Mouse (Mus musculus) hindbrain, embryonic 11.5 days (tissue): ENCODE data around the gene Arid1b. TPM values are rescaled to one million over a fixed set of nuclear protein-coding genes. Genes with fewer than 3 reads are reported as not detected.

Experiments
- ATAC-seq: fragments of 200-750 bp; cut with Nextera tagmentation; 2 replicates; pipeline ENCODE4 v1.8.0; 2017; ENCODE audit warnings: mild to moderate bottlenecking, moderate TSS enrichment, moderate library complexity; ENCODE audit not compliant: low FRiP score
- DNase-seq: peaks from one replicate; pipeline ENCODE4 v3.0.0-alpha.2; 2015; ENCODE audit warnings: low spot score
- H3K27ac ChIP-seq: fragments of 300-500 bp; sonication (generic); 2 replicates; pipeline ENCODE4 v1.5.1; 2014; ENCODE audit warnings: mild to moderate bottlenecking, low read depth, low read length
- H3K27me3 ChIP-seq: fragments of 300-500 bp; sonication (generic); 2 replicates; pipeline ENCODE4 v1.6.1; 2014; ENCODE audit warnings: mild to moderate bottlenecking, low read length, moderate library complexity, mixed read lengths; ENCODE audit not compliant: control insufficient read depth, insufficient read depth
- H3K36me3 ChIP-seq: fragments of 300-500 bp; sonication (generic); 2 replicates; pipeline ENCODE4 v1.6.1; 2014; ENCODE audit warnings: mild to moderate bottlenecking, low read length, moderate library complexity, mixed read lengths; ENCODE audit not compliant: control insufficient read depth, insufficient read depth
- H3K4me1 ChIP-seq: fragments of 300-500 bp; sonication (generic); replicated peaks from 2 replicates; pipeline ENCODE4 v1.6.1; 2014; ENCODE audit warnings: low read length, mixed read lengths; ENCODE audit not compliant: control insufficient read depth, insufficient read depth
- H3K4me2 ChIP-seq: fragments of 300-500 bp; sonication (generic); replicated peaks from 2 replicates; pipeline ENCODE4 v1.6.1; 2014; ENCODE audit warnings: mild to moderate bottlenecking, low read depth, low read length
- H3K4me3 ChIP-seq: fragments of 300-500 bp; sonication (generic); 2 replicates; pipeline ENCODE4 v1.5.1; 2014; ENCODE audit warnings: low read depth, low read length
- H3K9ac ChIP-seq: fragments of 300-500 bp; sonication (generic); 2 replicates; pipeline ENCODE4 v1.6.1; 2014; ENCODE audit warnings: low read depth, low read length
- H3K9me3 ChIP-seq: fragments of 300-500 bp; sonication (generic); 2 replicates; pipeline ENCODE4 v1.6.1; 2016; ENCODE audit warnings: low read length; ENCODE audit not compliant: control insufficient read depth
- WGBS: fragments of 180-500 bp; shearing (Covaris S2); extraction: QIAGEN DNeasy Blood & Tissue Kit; methylation state at CpG from one replicate; pipeline ENCODE4 v1.1.7; 2014; 5-methylcytosine and 5-hydroxymethylcytosine counted together
- polyA plus RNA-seq: library from polyadenylated mRNA; unstranded; fragments of >200 nt; fragmentation: Nextera tagmentation; extraction: Ambion mirVana; gene quantifications from 2 replicates; pipeline ENCODE4 v1.2.1, GENCODE M21; 2014

Gene Arid1b
- polyA plus RNA-seq, 1 experiment from 2014 or later = 18.6 TPM

DNA sequence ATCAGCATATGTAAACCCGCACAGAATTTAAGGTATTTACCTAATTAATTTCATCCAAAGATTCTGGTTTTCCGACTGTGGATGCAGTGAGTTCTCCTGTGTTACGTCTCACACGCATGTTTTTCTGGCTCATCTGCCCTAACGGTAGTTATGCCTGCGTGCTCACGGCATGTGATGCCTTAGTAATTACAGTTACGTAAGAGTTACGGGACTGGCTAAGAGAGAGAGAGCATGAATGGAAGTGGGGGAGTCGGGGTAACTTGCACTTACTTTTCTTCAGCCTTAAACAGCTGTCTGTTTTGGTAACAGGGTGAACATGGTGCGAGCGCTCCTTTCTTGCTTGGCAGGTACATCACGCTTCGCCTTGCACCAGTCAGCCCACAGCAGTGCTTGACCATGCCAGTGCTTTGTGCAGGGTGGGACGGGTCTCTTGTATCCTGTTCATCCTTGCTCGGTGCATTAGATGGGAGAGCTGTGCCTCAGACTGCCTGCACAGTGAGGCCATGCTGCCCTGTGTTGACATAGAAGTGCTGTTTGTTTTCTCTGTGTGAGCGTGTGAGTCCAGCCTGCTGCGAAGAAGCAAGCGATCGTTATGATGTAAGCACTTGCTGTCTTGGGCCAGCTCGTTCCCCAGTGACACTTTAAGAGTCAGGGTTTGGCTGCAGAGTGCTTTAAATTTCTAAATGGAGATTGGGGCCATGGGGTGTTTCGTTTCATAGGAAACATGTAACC is 267.9 kb downstream of the Arid1b start:
- Histone ChIP-seq H3K9ac (no peak overlapping the region), H3K27ac (no peak overlapping the region), H3K4me2 (no peak overlapping the region), H3K36me3 (no peaks in the 10 kb centered on the region), H3K9me3 (no peaks in the 10 kb centered on the region), H3K4me3 (no peak overlapping the region), H3K27me3 (no peaks in the 10 kb centered on the region), H3K4me1 (no peaks in the 10 kb centered on the region)
- ATAC-seq (no peak), DNase-seq (no peak)
- WGBS = 79% methylated on average over 22 of the region's 22 CpGs

DNA sequence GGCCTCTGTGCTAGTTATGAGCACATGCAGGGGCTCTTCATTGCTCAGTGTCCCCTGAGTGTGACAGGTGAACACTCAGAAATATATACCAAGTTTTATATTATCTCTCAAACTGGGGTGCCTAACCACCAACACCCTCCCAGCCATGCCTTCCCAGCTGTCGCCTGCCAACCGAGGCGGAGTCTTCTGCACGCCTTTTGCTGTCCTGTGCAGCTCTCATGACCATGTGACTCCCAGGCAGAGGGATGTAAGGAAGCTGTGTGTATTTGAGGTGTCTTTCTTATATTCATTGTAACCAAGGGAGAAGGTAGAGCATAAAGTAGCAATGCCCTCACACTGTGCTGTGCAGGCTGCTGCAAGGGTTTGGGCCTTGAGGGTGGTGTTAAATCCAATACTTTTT is 268.7 kb downstream of the Arid1b start:
- H3K4me3 ChIP-seq = no peak overlapping the region
- no peaks in the 10 kb centered on the region for H3K9me3 ChIP-seq
- H3K4me1 ChIP-seq = no peaks in the 10 kb centered on the region
- 86% methylated on average over 4 of the region's 4 CpGs for WGBS
- no peak overlapping the region for H3K9ac ChIP-seq
- no peaks in the 10 kb centered on the region for H3K27me3 ChIP-seq
- ATAC-seq = no peak
- no peak for DNase-seq
- H3K4me2 ChIP-seq = no peak overlapping the region
- H3K27ac ChIP-seq = no peak overlapping the region
- H3K36me3 ChIP-seq = no peaks in the 10 kb centered on the region

DNA sequence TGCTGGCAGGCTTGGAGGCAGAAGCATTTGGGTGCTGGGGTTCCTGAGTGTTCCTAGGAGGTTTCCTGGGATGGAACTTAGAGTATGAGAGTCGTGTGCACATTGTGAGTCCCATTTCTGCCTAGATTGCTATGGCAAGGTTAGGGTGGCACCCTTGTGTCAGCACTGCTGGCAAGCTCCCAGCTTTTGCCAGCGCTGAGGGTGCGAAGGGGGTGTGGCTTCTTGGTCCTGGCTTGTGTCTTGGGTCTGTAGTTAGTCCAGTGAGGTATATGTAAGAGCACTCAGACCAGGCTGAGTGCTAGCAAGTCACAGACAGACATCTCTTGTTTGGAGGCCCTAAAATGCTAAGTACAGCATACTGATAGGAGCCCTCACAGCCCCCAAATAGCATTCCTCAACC is 270.7 kb downstream of the Arid1b start:
- WGBS = 93% methylated on average over 3 of the region's 3 CpGs
- no peaks in the 10 kb centered on the region for H3K36me3 ChIP-seq

DNA sequence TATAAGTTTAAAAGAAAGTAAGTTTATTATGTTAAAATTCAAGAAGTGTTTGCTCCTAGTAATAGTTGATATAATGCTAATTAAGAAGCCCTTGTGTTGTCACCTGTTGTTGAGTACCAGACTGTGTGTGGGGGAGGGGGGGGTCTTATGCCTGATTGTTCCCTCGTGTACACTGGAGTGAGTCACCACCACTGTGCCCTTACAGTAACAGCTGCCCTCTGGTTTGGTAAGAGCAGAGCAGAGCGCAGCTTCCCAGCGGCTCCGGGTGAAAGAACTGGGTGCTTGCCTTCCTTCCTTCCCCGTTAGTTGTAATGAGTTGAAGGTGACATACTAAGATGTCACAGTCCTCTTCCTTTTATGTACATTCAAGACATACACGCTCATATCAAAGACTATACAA is 271.5 kb downstream of the Arid1b start:
- Histone ChIP-seq H3K36me3 (no peaks in the 10 kb centered on the region), H3K4me2 (no peak overlapping the region), H3K9ac (no peak overlapping the region), H3K27me3 (no peaks in the 10 kb centered on the region), H3K4me1 (no peaks in the 10 kb centered on the region), H3K4me3 (no peak overlapping the region), H3K27ac (no peak overlapping the region), H3K9me3 (no peaks in the 10 kb centered on the region)
- 91% methylated on average over 6 of the region's 6 CpGs for WGBS
- no peak for ATAC-seq
- no peak for DNase-seq

More for the DNA sequence above, 270.7 kb downstream of the Arid1b start:
- Histone ChIP-seq H3K27me3 (no peaks in the 10 kb centered on the region), H3K9ac (no peak overlapping the region), H3K4me3 (no peak overlapping the region), H3K9me3 (no peaks in the 10 kb centered on the region), H3K27ac (no peak overlapping the region), H3K4me2 (no peak overlapping the region), H3K4me1 (no peaks in the 10 kb centered on the region)
- DNase-seq = no peak
- ATAC-seq = no peak

DNA sequence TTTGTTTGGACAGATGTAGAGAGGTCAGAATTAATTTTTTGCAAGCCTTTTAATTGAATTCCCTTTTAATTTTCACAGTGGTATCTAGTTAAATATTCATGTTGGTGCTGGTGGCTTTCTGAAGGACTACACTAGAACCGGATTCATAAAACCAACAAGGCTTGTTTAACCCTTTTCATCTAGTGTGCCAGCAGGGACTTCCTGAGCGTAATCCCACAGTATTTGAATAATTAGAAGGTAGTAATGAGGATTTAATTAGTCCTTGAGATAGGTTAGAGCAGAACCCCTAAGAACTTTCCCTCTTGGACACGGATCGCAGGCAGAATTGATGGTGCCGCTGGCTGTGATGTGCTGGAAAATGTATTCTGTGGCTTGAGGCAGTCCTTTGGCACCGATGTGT is 273.6 kb downstream of the Arid1b start:
- no peak overlapping the region for H3K9ac ChIP-seq
- 91% methylated on average over 6 of the region's 6 CpGs for WGBS
- H3K36me3 ChIP-seq = no peaks in the 10 kb centered on the region
- H3K27ac ChIP-seq = no peak overlapping the region
- H3K4me1 ChIP-seq = no peaks in the 10 kb centered on the region; the same call in 1 of the 2 replicates
- ATAC-seq (no peak), DNase-seq (no peak)
- no peak overlapping the region for H3K4me3 ChIP-seq
- no peaks in the 10 kb centered on the region for H3K9me3 ChIP-seq
- no peaks in the 10 kb centered on the region for H3K27me3 ChIP-seq
- H3K4me2 ChIP-seq = no peak overlapping the region

DNA sequence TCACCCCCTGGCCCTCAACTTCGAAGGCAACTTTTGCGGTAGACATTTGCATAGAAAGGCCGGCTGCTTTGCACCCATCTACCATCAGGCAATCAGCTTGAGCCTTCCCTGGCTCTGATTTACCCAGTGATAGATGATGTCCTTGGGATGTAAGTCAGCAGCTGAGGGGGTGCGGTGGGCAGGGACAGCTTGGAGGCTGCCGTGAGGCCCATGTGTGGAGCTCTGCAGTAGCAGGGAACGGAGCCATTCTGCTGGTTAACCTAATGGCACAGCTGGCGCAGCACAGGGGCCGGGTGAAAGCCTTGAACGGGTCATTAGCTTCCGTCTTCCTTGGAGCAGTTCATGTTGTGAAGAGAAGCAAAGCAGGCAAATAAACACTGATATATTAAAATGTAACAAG is 275.2 kb downstream of the Arid1b start:
- Histone ChIP-seq H3K9ac (no peak overlapping the region), H3K27ac (no peak overlapping the region), H3K4me1 (no peaks in the 10 kb centered on the region; the same call in 1 of the 2 replicates), H3K9me3 (no peaks in the 10 kb centered on the region), H3K4me2 (no peak overlapping the region), H3K4me3 (no peak overlapping the region), H3K27me3 (no peaks in the 10 kb centered on the region), H3K36me3 (no peaks in the 10 kb centered on the region)
- no peak for DNase-seq
- 0 out of 2 replicates have a peak, but pooled peaks have one; percentile 27 for ATAC-seq
- 84% methylated on average over 10 of the region's 10 CpGs for WGBS

DNA sequence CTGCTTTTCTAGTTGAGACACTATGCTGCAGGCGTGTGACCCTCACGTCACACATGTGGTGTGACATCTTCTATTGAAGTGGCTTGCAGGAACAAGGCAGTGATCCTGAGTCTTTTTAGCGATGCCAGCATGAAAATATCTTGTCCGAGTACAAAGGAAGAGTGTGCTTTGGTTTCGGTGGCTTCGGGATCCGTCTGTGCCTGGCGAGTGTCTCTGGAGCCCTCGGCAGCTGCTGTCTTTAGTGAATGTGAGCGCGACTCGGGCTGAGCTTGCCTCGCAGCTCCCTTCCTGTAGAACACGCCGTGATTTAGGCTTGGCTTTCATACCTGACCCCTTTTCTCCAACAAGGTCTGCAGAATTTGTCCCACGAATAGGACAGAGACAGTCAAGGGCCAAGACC is 275.6 kb downstream of the Arid1b start:
- 84% methylated on average over 16 of the region's 16 CpGs for WGBS
- Histone ChIP-seq H3K4me3 (no peak overlapping the region), H3K9ac (no peak overlapping the region), H3K36me3 (no peaks in the 10 kb centered on the region), H3K9me3 (no peaks in the 10 kb centered on the region), H3K27me3 (no peaks in the 10 kb centered on the region), H3K4me1 (no peaks in the 10 kb centered on the region; the same call in 1 of the 2 replicates), H3K27ac (no peak overlapping the region), H3K4me2 (no peak overlapping the region)
- ATAC-seq (no peak), DNase-seq (no peak)

DNA sequence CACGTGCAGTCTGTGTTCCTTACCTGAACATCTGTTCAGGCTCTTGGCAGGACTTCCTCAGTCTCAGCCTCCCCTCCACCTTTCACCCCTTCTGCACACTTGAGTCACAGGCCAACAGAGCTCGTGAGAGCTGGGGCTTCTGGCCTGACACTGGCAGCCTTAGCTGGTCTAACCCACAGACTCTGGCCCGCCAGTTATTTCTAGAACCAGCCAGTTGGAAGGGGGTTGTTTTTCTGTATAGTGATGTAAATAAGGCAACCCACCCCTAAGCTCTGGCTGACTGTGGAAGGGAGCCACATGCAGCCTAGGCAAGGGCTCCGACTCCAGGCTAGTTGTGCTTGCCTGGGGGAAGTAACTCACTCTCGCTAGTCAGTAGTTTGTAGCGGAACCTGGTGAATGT is 276.7 kb downstream of the Arid1b start:
- no peak overlapping the region for H3K27ac ChIP-seq
- no peak for ATAC-seq
- no peak overlapping the region for H3K9ac ChIP-seq
- H3K4me2 ChIP-seq = no peak overlapping the region
- no peaks in the 10 kb centered on the region for H3K36me3 ChIP-seq
- DNase-seq = no peak
- WGBS = 58% methylated on average over 6 of the region's 6 CpGs
- H3K27me3 ChIP-seq = no peaks in the 10 kb centered on the region
- H3K9me3 ChIP-seq = no peaks in the 10 kb centered on the region
- no peaks in the 10 kb centered on the region; the same call in 1 of the 2 replicates for H3K4me1 ChIP-seq
- no peak overlapping the region for H3K4me3 ChIP-seq

DNA sequence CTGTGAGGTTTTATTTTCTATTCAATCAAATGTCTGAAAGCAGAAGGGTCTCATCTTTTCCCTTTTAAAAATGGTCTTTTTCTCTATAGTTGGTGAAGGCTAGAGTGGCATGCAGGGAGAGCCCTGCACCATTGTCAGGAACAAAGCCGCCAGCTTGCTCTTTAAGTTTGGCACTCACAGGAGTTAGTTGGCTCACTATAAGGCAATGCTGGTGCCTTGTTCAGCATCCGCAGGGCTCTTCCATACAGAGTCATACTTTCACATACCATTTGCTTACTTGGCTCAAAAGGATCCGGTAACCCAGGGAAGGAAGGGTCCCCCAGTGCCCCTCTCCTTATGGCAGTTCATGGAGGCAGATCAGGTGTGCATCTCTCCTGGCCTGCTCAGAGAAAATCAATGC is 279.0 kb downstream of the Arid1b start:
- H3K4me1 ChIP-seq = no peaks in the 10 kb centered on the region; the same call in 1 of the 2 replicates
- DNase-seq (no peak), ATAC-seq (no peak)
- WGBS = 96% methylated on average over 3 of the region's 3 CpGs
- no peak overlapping the region for H3K4me3 ChIP-seq
- no peak overlapping the region for H3K27ac ChIP-seq
- H3K9ac ChIP-seq = no peak overlapping the region
- H3K36me3 ChIP-seq = no peaks in the 10 kb centered on the region
- no peaks in the 10 kb centered on the region for H3K9me3 ChIP-seq
- no peaks in the 10 kb centered on the region for H3K27me3 ChIP-seq
- H3K4me2 ChIP-seq = no peak overlapping the region
